Mouse (Mus musculus) urinary bladder, adult 18-20 months (tissue): Measurements from ENCODE around the gene Mospd3.

Experiments
- DNase-seq, 2 experiments: peaks; one replicate each; pipeline ENCODE4 v3.0.0; 2022; ENCODE audit warnings: low spot score in 2 of 2, mixed read lengths in 2 of 2

The Mospd3 gene

DNA sequence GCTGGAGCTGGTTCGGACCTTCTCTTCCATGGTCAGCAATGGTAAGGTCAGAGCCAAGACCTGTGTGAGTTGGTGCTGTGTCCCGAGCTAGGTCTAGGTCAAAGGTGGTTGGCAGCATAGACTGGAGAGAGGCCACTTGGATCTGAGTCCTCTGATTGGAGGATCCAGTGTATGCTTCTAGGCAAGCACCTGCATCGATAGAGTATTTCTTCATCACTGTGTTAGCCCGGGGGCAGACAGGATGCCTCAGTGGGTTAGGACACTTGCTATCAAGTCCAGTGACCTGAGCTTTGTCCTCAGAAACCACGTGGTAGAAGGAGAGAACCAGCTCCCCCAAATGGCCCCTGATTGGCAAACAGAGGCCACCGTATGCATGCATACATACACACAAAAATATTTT is 20.6 kb downstream of the Mospd3 start:
- DNase-seq: no peak

DNA sequence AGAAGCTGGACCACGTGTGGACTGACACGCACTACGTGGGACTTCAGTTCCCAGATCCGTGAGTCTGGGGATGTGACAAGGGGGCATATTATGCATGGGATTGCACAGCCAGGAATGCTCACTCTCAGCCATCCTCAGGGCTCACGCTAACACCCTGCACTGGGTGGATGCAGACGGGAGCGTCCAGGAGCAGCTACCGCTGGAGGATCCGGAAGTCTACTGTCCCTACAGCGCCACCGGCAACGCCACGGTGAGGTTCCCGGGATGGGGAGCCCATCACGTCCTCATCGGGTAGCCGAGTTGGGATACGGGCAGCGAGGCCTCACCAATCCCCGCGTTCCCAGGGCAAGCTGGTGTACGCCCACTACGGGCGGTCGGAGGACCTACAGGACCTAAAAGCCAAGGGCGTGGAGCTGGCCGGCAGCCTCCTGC is 26.4 kb downstream of the Mospd3 start:
- peak; percentile 16 to 38 for DNase-seq

DNA sequence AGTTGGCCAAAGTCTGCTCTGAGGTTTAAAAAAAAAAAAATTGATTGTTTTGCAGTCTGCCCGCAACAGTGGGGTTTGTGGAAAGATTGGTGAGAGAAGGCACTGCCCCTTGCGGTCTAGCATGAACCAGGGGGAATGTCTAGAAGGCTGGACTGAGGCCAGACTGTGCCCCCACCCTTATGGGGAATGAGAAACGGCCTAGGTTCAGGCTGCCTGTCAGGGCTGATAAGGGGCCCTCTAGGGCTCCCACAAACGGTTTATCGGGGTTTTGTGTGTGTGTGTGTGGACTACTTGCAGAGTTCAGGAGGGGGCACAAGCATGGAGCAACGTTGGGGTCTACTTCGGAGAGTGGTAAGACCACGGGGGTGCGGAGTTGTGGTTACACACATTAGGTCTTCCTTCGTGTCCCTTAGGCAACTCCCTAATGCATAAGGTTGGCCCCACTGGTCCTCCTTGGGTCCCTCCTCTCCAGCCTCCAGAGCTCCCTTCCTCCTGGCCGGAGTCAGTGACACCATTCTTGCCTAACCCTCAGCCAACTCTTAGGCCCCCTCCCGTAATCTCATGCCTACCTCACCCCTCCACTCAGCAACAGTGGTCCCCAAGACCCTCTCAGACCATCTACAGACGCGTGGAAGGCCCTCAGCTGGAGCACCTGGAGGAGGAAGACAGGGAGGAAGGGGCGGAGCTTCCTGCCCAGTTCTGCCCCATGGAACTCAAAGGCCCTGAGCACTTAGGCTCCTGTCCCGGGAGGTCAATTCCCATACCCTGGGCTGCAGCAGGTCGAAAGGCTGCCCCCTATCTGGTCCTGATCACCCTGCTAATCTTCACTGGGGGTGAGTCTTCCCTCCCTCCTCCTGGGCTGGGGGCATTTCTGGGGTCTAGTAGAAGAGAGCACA is 29.9 kb downstream of the Mospd3 start:
- DNase-seq: no peak

DNA sequence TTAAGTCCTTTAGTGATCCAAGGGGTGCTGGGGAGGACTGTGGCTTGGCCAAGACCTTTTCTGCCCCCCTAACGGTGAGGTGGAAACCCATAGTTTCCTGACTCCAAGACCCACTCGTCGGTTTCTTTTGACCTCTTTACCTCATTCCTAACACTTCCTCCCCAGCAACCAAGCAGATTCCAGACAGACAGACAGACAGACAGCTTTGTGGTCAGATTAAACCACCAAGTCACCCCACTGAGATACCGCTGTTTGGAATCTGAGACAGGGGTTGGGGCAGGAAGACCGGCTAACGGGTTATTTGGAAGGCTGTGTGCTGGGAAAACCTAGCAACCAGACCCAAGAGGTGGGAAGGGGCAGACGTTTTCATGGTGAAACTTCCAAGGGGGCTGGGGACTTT is 30.7 kb downstream of the Mospd3 start:
- DNase-seq: no peak

DNA sequence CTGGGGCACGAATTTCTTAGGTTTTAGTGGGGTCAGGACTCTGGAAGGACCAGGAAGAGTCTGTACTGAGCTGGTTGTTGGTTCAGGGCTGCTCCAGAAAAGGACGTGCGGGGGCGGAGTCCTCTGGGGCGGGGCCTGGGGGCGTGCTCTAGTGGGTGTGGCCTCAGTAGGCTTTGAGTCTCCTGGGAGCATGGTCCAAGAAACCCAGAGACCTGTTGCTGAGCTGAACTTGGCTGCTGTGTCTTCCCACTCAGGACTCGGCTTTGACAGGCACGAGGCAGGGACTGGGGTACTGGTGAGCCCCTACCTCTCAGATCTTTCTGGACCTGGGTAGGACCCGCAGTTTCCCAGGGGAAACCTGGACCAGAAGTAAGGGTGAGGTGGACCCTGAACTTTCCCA is 31.2 kb downstream of the Mospd3 start, which contains the start of gene Tfr2:
Tfr2 (plus strand) TSS at position 176 of the 400 bp plus-strand sequence.
- no peak for DNase-seq

DNA sequence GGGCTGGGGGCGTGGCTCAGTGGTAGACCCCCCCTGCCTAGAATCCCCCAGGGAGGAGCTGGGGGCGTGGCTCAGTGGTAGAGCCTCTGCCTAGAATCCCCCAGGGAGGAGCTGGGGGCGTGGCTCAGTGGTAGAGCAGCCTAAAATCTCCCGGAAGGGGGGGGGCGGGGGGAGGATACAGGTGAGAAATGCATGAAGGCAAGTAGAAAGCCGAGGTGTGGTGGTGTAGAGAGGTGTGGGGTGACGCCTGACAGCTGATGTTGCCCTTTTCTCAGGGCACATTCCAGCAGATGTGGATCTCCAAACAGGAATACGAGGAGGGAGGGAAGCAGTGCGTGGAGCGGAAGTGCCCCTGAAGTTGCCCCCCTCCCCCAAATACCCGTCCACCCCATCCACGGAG is 31.8 kb downstream of the Mospd3 start:
- DNase-seq: no peak

DNA sequence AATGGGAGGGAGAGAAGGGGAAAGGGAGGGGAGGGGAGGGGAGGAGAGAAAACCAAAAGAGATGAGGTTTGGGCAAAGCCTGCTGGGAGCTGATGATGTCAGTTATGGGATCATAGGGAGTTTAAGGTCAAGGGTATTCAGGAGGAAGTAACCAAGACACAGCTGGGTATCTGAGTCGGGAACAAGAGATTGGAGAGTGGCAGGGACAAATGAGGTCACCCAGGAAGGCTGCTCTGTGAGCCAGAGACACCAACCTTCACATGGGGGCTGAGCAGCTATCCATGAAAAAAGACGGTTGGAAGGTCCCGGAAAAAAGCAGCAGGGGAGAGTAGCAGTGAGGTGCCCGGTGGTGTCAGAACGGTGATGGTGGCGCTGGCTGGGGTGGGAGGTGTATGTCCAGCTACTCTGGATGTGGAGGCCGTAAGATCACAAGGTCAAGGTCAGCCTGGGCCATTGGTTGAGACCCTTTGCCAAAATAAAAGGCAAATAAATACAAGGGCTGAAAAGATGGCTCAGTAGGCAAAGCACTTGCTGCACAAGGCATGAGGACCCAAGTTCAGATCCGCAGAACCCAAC is 32.5 kb downstream of the Mospd3 start:
- no peak for DNase-seq

DNA sequence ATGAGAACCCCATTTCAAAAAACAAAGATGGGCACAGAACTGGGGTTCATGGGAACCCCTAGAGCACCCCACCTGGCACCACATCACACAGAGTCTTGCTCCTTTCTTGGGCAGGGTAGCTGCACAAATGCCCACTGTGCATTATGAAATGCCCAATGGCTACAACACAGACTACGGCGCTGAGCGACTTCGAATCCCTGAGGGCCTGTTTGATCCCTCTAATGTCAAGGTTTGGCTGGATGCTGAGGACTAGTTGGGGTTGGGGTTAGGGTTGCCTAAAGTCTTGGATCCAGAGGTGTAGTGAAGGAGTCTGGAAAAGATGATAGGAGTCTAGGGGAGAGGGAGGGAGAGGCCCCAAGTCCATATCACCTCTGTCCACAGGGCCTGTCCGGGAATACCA is 34.4 kb downstream of the Mospd3 start:
- DNase-seq: no peak

DNA sequence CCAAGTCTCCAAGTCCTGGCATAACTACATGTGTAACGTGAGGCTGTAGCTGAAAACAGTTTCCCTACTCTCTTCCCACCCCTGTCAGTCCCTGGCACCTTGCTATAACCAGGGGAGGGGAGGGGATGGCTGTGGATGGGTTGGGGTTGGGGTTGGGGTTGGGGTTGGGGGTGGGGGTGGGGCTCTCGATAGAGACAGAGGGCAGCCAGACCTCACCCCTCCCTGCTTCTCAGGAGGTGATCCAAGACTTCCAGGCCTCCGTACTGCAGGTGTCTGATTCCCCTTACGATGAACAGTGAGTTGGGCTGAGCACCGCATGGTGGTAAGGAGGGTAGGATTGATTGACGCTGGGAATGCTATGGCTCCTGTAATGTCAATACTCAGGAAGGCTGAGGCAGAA is 35.1 kb downstream of the Mospd3 start:
- DNase-seq: no peak

DNA sequence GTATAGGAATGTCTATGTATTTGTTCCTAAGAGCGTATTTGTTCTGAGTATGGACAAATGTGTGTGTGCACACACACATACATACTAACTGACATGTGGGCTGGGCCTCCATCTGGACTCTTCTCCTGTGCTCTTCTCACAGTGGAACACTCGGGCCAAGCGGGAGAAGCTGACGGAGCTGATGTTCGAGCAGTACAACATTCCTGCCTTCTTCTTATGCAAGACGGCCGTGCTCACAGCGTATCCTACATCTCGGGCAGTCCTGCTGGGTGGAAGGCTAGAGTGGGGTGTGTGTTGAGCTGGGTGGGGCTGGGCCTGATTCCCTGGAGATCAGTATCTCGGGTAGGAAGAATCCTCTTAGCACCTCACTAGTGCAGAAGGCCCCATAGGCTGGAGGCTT is 37.9 kb downstream of the Mospd3 start:
- no peak for DNase-seq

DNA sequence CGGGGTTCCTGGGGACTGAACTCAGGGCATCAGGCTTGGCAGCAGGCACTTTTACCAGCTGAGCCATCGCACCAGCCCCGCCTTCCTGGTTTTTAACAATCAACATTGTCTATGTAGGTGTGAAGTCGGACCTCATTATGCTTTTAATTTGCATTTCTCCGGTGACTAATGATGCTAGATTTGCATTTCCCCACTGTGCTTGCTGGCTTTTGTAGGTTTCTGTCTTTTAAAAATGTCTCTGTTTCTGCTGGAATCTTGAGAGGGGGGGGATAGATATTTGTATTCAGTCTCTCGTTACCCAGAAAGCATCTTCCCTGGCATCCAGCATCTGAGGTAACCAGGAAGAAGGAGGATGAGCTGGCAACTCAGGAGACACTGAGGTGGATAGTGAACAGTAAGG is 39.3 kb downstream of the Mospd3 start:
- DNase-seq: no peak

DNA sequence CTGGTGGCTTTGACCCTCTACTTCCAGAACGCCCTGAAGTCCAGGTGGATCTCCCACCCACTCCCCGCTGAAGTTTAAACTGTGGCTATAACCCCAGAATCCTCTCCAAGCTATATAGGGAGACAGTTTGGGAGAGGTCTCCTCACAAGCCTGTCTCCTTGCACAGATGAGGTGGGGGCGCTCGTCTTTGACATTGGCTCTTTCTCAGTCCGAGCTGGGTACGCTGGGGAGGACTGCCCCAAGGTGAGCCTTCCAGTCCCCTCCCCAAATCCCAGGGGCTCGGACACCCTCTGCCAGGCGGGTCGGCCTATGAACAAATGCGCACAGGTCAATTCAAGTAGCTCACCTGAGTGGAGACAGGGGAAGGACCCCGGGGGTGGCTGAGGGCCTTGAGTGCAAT is 47.0 kb downstream of the Mospd3 start:
- no peak for DNase-seq

DNA sequence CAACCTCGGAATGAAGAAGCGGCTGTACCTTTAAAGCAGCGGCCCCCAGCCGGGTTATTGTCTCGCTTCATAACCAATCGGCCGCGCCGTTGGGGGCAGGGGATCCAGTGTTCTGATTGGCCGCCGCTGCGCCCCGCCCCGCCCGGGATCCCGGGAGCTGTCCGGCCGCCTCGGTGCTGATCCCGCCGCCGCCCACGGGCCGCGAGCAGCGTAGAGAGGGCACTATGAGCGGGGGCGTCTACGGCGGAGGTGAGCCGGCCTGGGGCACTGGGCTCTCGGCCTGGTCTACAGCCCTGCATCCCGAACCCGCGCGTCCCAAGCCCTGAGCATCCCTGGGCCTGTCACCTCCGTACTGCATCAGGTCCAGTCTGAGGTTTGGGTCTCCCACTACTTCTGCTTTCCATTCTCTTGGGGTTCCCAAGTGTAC is 47.4 kb downstream of the Mospd3 start, which contains the start of gene Actl6b:
Actl6b (plus strand) TSS at position 107 of the 427 bp plus-strand sequence.
- no peak for DNase-seq

DNA sequence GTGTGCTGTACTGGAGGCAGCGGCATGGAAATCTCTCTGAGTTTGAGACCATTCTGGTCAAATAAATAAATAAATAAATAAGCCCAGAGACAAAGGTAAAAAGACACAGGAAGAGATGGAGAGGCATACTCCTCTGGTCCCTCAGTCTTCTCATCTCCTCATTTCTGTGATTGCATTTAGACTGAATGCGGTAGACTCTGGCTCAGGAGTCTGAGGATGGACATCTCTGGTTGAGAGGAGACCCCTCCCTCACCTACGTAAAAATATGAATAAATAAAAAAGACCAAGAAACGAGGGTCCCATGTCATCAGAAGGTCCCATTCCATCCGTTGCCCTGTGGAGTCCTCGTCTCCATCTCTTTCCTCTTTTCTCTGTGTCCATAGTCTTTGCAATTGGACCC is 47.9 kb downstream of the Mospd3 start:
- DNase-seq: no peak

DNA sequence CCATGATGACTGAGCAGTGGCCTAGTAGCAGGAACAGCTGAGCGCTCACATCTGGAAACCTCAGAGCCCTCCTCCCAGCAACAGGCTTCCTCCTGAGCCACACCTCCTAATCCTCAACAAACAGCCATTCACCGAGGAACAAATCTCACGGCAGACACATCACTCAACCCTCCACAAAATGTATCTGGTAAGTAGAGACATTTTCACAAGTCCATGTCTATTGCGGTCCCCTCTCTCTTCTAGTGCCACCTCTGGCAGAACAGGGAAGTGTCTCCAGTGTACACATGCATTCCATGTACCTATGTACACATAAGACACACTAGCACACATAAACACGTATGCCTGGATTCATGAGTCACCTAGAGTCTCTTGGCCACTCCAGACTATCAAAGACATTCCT is 49.7 kb downstream of the Mospd3 start:
- no peak for DNase-seq

DNA sequence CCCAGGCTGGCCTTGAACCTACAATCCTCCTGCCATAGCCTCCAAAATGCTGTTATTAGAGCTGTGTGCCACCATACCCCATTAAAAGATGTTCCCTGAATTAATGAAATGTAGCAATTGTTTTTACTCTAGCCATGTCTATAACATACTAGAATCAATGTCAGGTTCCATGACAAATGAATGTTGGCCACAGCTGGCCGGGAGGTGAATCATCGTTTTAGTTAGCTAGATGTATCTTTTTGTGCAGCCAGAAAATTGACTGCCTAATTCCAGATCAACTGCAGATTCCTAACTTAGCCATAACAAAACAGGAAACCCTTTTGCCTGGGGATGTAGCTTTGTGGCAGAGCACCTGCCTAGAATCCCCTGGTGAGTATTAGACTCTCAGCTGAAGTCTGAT is 51.0 kb downstream of the Mospd3 start:
- DNase-seq: no peak
